12 mouse cellular contexts compared by ENCODE assay signal in the genomic region with DNA sequence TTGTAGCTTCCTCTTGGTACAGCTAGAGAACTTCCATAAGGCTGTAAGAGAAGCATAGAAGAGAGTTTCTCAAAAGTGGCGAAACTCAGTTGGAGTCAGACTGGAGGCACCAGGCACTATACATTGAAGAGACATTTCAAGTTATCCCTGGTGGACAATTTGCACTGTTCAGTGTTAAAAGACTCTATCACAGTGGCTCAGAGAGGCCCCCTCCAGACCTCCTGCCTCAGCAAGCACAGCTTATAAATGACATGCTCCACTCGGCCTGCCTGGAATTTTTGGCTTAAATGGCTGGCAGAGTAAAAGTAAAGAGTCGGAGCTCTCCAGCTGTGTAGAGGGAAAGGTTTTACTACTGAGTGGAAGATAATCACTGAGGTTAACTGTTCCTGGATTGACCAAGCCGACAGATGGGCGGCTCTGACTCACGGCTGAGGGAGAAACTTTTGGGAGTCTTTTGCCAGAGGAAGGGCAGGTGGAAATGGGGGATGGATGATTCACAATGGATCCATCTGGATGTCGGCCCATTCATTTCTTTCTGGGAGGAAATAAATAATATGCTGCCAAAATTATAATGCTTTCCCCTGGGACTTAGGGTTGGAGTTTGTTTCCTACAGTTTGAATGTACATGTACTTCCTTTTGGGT.
DNase-seq lines count a peak whose midpoint lies in the region; ATAC-seq lines count a peak whose summit lies in the region.
"Had no signal": no experiment of that assay in that cellular context is flagged by ENCODE, and none has a peak within 500 bp of the region (broad histone marks: within the 10 kb centered on the region; RNA-seq: fewer than 3 reads in every experiment).

No protein-coding gene starts in this region.

- no peak overlapping the region for H3K4me3 ChIP-seq in heart, embryonic 12.5 days

- no peaks in the 10 kb centered on the region for H3K9me3 ChIP-seq in heart, embryonic 12.5 days (replicated peaks)

- no peak for ATAC-seq in heart, embryonic 12.5 days (ENCODE audit: insufficient number of reproducible peaks, low FRiP score)
- ATAC-seq: CD4-positive, CD25-positive, alpha-beta regulatory T cell, adult 4 months; liver, postnatal 0 days had no signal

- no peak overlapping the region for H3K9ac ChIP-seq in heart, embryonic 12.5 days
- H3K9ac ChIP-seq: liver, postnatal 0 days had no signal

- H3K27me3 ChIP-seq in heart, embryonic 12.5 days (replicated peaks), result no peaks in the 10 kb centered on the region

- H3K36me3 ChIP-seq in heart, embryonic 12.5 days, result no peaks in the 10 kb centered on the region

- no peak overlapping the region for H3K27ac ChIP-seq in heart, embryonic 12.5 days (ENCODE audit: poor library complexity, severe bottlenecking)

- DNase-seq in heart, adult 11 months, result peak; percentile 54
- DNase-seq in right cerebral cortex, postnatal 25 days, result peak; percentile 56
- DNase-seq in right cerebral cortex, postnatal 14 days, result no peak
- peak; percentile 50 to 64 for DNase-seq in layer of hippocampus, adult 8-10 months (ENCODE audit: low spot score in 2 of 2)
- DNase-seq in neural tube, embryonic 10.5 days (ENCODE audit: extremely low spot score, low spot score), result no peak
- DNase-seq in kidney, adult 11 months, result no peak
- DNase-seq in kidney, postnatal 14 days, result no peak
- DNase-seq: gastrocnemius, postnatal 10 days; liver, postnatal 0 days had no signal

- WGBS in heart, embryonic 12.5 days, result 52% methylated on average over 7 of the region's 7 CpGs

- peaks cover 4% of the 10 kb centered on the region for H3K4me1 ChIP-seq in heart, embryonic 12.5 days (replicated peaks)

- no peak overlapping the region for H3K4me2 ChIP-seq in heart, embryonic 12.5 days
- H3K4me2 ChIP-seq: midbrain, embryonic 11.5 days had no signal

Comparison
In these comparisons a context has a peak if more than half of its experiments do, and no peak if none do; other contexts are left out.
1. DNase-seq: peak in heart, adult 11 months (single experiment), right cerebral cortex, postnatal 25 days (single experiment) and layer of hippocampus, adult 8-10 months (2 of 2); none in right cerebral cortex, postnatal 14 days (single experiment), neural tube, embryonic 10.5 days (single experiment), kidney, adult 11 months (single experiment) and kidney, postnatal 14 days (single experiment).